Mouse (Mus musculus) heart, adult 11 months (tissue): Measurements from ENCODE around the gene Dlgap3.

Experiments
- DNase-seq: peaks from one replicate; pipeline ENCODE4 v3.0.0; 2022

The Dlgap3 gene

DNA sequence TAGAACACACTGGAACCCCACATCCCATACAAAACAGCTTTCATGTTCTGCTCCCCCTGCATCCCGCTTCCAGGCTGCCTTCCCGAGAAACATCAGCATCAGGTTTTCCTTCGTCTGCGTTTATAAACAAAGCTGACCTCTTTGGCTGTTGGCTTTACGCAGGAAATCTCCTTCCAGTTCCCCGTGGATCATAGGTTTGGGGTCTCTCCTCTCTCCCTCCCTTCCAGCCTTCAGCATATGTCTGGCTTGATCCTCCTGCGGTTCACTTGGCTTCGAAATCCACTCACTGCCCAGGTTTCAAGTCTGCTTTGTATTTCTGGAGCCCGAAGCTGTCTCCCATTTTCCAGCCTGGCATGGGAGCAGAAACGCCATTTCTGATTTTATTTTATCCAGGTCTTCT, 54.3 kb downstream of the Dlgap3 start:
- DNase-seq = no peak

DNA sequence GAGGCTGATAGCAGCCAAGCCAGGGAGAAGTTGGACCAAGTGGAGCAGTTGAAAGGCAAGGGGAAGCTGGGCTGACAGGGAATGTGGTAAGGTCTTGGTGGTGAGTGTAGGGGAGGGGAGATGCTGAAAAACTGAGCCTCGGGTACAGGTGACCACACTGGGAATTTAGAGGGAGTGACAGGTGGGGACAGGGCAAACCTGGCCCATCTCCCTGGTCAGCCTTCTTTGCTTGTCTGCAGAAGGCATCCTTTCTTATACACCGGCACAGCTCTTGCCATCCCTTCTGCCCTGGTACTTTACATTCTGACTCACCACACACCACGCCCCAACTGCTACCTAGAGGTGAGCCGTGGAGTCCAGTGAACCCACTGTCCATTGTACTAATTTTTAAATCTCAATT, 54.8 kb downstream of the Dlgap3 start:
- DNase-seq = no peak

DNA sequence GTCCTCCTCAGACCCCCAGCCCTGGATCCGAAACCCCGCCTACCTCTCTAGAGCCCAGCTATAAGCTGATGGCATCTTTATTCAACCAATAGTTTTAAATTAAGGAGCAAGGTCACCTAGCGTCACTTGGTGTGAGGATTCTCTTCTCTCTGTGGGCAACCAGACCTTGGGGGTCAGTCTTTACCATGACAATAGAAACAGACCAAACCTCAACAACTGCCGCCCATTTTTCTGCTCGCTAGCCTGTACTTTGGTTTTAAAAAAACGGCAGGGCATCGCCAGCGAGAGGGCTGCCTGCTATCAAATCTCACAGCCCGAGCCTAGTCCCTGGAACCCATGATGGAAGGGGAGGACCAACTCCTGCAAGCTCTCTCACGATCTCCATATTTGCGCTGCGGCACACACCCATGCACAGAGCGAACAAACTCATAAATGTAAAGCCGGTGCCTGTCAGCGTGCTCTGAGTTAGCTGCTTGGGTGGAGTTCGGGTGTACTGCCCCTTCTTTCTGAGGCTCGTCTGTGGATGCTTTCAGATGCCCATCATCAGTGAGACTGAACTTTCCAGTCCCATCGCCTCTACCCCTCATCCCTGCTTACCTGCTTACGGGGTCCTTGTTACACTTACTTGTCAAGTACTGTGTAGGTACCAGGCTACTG, 55.6 kb downstream of the Dlgap3 start:
- DNase-seq = no peak

DNA sequence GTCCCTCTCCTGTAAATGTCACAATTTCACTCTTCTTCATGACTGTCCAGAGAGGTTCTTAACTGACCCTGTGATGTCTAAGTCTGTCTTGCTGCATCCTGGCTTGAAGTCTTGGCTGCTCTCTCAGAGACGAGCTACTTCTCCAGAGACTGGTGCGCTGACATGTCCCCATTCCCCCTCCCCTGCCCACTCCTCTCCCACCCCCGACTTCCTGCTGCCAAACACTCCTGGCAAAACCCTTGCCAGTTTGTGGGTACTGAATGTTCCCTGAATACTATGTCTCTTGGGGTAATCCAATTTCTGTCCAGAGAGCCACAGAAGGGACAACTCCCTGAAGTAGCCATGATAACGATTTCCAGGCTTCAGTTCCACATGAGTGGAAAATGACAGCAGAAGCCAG, 57.1 kb downstream of the Dlgap3 start:
- no peak for DNase-seq

DNA sequence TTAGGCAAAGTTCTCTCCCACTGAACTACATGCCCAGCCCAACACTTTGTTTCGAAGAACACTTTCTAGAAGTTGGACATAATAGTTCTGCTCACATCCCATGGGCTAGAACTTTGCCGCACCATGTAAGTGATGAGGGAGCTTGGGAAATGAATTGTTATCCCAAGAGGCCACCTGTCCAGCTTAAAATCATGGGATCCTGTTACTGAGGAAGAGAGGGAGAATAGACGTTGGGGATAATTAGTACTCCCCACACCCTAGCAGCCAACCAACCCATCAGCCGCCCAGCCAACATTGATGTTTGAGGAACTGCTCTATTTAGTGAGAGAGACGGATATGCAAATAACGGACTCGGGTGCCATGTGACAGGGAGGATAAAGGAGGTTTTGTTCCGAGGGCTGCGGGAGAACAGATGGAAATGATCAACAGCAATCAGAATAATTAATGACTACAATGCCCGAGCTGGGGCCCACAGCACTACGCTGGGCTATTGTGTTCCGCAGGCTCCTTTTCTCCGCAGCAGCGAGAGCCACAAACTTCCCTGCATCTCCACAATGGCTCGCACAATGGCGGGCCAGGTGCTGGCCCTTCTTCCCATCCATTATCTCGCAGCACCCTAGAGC, 58.2 kb downstream of the Dlgap3 start:
- no peak for DNase-seq

DNA sequence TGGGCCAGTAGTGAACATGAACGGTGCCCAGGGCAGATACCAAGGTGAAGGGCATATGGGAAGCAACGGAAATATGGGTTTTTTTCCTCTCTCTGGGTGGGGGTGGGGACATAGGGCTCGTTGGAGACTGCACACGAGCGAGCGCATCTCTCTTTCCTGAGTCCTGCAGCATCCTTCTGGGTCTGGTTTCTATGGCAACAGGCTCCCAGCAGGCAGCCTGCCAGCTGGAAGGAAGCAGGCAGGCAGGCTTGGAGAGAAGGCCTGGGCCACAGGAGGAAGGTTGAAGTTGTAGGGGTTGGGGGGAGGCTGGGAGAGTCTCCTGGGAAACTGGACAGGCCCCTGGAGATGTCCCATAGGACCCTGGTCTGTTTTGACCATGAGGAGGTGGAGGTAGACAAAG, 63.0 kb downstream of the Dlgap3 start:
- DNase-seq = no peak

DNA sequence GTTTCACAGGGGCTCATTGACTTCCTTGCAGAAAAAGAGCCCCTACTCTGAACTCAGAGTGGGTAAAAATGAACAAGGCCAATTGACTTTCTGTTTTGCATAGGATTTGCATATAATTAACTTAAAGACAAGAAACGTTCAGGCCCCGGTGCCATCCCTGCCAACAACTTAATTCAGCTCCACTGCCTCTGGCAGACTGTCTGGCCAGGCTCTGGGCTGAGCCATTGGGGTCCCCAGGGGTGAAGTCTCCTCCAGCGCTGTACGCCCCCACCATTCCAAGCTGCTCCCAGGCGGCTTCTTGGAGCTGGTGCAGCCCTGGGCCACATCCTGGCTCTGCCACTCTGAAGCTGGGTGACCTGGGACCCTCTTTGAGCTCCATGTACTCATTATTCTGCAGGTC, 63.5 kb downstream of the Dlgap3 start:
- DNase-seq = no peak

DNA sequence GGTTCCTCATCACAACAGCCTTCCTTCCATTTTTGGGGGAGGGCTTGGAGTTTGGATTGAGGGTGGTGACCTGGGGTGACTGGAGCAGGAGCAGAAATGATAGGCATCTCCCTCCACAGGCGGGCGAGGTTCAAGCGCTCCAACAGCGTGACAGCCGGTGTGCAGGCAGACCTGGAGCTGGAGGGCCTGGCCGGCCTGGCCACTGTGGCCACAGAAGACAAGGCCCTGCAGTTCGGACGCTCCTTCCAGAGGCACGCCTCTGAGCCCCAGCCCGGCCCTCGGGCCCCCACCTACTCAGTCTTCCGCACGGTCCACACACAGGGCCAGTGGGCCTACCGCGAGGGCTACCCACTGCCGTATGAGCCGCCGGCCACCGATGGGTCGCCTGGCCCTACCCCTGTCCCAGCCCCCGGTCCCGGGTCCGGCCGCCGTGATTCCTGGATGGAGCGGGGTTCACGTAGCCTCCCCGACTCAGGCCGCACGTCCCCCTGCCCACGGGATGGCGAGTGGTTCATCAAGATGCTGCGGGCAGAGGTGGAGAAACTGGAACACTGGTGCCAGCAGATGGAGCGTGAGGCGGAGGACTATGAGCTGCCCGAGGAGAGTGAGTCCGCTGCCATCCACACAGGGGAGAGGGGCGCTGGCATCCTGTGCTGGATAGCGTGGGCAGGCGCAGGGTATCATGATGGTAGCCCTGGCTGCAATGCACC, 64.6 kb downstream of the Dlgap3 start:
- DNase-seq = no peak

DNA sequence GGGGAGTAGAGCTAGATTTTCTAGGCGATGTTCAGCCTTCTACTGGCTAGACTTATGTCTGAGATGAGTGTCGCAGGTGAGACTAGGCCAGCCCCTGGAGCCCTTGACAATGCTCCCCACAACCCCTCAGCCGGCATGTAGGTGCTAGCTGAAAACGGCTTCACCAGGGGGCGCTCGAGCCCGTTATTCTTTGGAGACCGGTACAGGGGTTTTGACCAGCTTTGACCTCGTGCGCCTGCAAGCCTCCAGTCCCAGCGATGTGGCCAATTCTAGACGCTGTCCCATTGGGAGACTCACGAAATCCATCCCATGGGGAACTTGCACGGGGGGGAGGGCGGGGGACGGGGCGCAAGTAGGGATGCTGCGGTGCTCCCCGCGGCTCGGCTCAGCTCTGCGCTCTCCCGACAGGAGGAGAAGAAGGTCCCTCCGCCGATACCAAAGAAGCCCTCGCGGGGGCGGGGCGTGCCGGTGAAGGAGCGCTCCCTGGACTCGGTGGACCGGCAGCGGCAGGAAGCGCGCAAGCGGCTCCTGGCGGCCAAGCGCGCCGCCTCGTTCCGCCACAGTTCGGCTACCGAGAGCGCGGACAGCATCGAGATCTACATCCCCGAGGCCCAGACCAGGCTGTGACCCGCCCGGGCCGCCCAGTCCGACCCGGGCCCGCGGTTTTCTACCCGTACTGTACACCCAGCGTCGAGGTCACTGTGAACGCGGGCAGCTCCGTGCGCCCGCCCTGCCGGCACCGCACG, 66.9 kb downstream of the Dlgap3 start:
- peak; percentile 98 for DNase-seq

DNA sequence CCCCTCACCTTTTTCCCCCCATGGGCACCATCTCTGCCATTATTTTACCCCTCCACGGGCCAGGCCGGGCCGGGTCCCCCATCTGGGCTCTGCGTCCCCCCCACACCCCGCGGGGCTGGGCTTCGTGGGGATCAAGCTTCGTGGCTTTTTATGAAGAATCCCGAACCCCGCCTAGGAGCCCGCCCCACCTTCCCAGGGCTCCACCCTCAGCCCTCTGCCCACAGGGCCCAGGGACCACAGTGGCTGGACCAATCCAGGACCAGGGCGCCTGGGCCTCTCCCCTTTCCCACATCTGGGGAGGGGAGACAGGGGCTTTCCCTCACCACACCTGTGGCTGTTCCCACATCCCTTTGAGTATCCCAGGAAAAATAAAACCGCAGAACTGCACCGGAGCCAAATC, 67.6 kb downstream of the Dlgap3 start:
- no peak for DNase-seq

DNA sequence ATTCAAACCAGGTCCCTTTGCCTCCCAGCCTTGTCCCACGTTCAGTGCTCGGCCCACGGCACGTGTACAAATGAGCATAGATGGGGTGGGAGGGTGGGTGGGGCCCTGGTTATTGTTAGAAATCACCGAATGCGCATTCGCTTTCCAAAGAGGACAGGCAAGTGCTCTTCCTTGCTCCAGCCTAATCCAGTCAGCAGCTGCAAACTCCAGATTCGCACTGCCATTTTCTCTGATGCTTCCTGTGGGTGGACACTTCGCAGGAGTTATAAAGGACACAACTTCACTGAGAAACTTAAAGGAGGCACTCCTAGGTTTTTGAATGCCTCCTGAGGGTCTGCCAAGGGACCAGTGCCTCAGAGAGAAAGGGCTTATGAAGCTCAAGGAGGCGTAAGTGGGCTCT, 68.3 kb downstream of the Dlgap3 start:
- DNase-seq = no peak

DNA sequence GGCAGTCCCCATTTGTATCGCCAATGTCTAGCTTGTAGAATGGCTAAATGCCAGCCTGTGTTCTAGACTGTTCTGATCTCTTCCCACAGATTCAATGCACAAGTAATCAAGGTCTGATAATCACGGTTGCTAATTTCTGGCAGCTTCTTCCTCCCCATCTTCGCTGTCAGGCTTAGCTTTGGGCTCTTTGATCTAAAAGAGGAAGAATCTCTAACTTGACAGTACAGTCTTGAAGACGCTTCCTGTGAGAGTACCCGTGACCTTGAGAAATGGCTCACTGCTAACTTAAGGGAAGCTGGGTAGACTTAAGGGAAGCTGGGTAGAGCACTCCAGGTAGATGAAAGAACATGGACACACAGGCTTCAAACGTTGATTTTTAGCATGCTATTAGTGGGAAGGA, 73.7 kb downstream of the Dlgap3 start:
- DNase-seq = no peak

DNA sequence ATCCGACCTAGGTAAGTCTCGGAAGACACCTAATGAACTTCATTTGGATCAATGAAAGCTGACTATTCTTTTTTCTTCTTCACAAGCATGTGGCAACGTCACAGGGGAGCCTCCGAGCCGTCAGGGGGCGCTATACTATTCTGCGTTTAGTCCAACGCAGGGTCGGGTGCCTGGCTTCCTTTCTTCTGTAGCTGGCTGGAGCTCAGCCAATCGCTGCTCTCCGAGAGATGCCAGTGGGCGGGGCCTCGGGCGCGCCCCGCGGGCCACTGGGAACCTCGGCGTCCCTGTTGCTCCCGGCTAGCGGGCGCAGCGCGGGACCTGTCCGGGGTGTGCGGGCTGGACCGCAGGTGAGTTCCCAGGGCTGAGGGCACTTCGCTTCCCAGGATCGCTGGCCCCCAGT, 74.5 kb downstream of the Dlgap3 start, which contains the start of gene Smim12:
TSS of gene Smim12 (plus strand) at position 233 of the 400 bp plus-strand sequence.
- peak; percentile 100 for DNase-seq

DNA sequence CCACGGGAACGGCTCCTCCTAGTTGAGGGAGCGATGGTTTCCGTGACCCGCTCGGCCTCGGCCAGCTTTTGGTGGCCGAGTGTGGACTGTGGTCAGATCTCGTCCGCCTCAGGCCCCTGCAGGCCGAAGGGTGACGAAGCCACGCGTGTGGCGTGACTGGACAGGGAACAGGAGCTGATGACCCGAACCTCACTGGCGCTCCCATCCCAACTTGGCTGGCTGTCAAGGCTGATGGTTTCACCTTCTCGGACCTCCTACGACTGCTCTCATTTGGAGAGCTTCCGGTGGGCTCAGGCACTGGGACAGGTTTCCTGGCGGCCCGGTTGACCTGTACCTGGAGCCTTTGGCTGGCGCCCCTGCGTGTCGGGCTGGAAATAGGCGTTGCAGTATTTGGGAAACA, 74.9 kb downstream of the Dlgap3 start:
- DNase-seq = no peak

DNA sequence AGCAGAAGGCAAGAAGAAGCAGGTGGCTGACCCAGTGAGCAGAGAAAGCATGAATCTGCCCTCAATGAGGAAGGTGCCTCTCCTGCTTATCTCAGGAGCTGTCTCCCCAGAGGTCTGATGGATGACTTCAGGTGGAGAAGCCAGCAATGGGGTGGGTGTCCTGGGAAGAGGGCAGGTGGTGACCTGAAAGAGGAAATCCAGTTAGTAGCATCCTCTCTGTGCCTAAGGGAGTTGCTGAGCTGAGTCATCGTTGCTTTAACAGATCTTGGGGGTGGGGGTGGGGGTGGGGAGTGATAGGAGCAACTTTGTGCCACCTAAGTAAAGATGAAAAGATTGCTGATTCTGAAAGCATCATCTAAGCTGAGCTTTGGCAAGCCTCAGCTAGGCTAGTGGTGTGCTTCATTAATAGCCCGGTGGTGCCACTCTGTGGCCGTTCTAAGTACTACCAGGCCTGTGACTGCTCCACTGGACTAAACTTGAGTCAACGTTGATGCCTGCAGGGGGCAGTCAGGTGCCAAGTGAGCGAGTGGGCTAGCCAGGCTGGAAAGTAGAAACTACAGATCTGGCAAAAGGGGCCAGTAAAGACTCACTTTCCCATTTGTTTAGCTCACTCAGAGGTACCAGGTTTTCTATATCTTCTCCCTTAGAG, 80.8 kb downstream of the Dlgap3 start:
- DNase-seq = peak; percentile 99

DNA sequence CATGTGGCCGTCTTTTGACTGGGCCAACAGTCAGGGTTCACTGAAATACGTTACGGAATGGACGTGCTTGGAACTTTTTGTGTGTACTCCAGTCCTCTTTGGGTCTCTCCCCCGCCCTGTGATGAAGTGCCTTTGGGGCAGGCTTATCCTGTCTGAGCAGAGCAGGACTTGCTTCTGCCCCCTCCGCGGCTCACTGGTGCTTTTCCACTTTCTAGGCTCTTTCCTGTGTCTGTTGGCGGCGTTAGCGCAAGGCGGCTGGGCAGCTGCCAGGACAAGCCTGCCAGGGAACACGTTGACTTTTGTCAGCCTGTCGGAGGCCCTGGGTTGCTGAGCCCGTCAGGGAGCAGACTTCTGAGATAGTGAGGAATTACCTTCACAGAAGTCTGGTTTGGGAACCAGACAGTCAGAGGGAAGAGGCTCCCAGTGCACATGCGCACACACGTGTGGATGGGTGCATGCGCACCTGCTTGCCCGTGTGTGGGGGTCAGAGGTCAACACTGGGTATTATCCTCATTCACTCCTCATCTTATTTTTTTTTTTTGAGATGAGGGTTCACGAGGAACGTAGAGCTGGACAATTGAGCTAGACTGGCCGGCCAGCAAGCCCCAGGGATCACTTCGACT, 83.1 kb downstream of the Dlgap3 start:
- DNase-seq = peak; percentile 99

DNA sequence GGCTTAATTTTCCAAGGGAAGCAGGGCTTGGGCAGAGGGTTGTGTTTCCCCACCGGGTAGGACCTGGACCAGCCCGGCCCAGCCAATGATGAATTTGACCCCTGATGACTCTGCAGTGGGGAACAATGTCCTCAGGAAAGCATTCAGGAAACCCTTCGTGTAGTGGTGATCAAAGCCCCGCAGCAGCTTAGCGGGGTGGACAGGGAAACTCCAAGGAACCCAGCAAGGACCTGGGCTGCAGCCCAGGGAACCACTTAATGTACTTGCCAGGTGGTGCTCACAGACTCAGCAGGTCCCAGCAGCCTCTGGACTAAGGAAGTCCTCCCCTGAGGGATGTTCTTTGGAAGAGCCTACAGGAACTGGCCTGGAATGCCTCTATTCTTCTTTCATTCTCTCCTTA, 87.7 kb downstream of the Dlgap3 start:
- peak; percentile 98 for DNase-seq

DNA sequence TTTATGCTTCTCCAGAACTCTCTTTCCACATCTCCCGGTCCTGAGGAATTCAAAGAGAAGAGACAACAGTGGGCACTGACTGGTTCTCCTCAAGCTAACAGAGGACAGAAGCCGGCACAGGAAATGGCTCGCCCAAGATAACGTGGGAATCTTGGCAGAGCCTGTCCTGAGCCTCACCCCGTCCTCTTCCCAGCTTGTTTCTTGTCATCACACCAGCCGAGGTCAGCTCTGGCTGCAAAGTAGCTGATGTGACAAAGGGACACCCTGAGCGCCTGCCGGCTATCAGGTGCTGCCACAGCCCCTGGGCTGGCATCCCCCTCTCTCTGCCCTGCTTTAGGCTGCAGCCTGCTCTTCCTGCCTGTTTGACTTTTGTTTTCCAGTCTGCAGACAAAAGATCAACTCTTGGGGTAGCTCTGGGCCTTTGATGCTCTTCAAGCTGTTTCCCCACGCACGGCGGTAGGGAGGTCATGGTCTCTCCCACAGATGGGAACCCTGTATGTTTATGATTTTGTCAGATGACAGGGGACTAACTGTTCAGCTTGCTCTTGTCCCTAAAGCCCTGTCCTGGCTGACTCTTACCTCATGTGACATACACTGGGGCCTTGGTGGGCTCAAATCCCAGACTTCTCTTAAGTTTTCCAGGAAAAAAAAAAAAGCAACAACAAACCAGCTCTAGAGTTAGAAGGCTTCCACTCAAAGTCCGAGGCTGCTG, 89.3 kb downstream of the Dlgap3 start:
- peak; percentile 98 for DNase-seq

DNA sequence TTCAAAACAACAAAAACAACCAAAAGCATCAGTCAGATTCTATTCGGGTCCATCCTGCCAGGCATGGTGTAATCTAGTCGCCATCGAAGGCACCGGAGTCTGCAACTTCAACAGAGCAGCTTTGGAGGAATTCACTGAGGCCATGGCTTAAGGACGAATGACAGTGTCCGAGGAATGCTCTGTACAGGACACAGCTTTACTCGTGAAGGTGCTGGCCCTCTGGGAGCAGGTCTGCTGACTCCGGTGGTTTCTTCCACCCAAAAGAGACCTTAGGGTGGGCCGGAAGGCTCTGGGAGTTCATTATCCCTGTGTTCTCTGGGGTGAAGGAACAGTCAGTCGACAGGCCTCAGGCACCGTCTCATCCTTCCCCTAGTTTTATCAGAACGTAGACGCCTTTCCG, 92.6 kb downstream of the Dlgap3 start:
- peak; percentile 90 for DNase-seq

DNA sequence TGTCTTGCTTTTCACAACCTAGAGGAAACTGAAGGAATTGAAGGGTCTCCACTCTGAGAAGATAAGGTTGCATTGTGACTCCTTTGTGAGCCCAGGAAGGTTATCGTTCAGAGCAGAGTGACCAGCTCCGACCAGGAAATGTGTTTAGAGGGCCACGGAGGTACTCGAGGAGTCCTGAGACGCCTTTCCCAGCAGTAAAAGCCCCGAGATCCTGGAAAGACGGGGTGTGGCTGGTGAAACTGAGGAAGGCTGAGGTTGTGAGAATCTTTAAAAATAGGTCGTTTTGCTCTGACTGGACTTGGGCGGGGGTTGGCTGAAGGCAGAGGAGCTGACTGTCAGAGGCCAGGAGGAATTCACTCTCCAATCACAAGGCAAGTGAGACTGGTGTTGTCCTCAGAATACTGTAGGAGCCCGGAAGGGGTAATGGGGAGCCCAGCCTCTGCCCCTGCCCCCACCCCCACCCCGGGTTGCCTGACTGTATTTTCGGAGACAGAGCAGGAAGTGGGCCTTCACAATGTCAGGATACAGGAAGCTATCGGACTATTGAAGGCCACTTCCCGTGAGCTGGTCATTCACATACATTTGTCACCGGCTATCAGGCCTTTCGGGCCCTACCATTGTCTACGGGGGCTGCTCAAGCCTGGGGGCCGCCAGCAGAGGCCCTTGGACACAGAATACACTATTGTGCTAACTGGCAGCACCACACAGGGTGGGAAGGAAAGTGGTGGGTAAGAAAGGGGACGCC, 94.6 kb downstream of the Dlgap3 start:
- DNase-seq = peak; percentile 96

DNA sequence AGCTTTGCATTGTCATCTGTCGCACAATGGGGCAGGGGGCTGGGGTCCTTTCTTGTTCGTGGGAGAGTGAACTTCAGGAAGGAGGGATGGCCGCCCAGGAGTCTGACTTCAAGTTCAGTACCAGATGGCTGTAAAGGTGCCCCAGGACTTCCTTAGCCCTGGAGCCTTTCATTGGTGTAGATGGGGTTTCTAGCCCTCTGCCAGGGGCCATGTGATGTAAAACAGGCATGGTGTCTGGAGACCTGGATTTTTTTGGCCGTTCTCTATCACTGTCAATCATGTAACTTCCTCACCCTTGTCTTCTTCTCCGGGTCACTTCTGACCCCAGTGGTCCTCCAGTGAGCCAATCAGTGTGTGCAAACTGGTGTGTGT, 95.2 kb downstream of the Dlgap3 start:
- no peak for DNase-seq
